Mouse (Mus musculus) right cerebral cortex, postnatal 10 days (tissue): ENCODE measurements around the gene Patj.
"Not testable (repeated sequence)": the region's sequence is repeated elsewhere in the genome, so short reads cannot be mapped to it uniquely, and the experiment has no call there.

ENCODE experiments used
- DNase-seq, 2 experiments: peaks; one replicate each; pipeline ENCODE4 v3.0.0; 2021; ENCODE audit warnings: low spot score in 2 of 2

Gene Patj

DNA sequence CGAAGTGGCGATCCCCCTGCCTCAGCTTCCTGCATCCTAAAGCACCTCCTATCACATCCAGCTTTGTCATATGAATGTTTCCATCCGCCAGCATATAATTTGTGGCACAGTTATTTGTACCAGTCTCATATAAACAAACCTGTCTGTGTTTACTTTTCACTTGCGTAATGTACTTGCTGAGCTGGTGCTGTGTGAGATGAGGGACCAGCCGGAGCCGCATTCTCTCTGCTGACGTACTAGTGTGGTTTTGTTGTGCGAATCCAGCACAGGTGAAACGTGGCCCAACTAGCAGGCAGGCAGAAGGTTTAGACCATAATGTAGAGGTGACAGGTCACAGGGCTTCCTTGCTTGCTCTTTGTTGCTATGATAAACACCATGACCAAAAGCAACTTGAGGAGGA, 171.9 kb downstream of the Patj start:
- no peak for DNase-seq

DNA sequence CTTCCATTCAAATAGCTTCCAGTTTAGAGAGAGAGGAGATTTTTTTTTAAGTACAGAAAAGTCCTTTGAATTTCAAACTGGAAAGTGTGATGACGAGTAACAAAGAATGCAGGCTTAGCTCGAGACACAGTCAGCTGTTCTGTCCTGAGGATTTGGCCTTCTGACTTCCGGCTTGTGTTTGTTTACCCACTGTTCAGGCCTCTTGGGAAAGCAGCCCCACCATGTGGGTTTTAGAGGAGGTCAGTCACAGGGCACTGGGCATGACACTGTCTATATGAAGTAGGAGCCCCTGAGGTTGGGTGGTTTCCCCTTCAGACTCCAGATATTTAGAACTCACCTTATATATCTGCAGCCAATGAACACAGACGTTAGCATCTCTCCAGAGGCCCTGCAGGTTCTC, 174.3 kb downstream of the Patj start:
- no peak for DNase-seq

DNA sequence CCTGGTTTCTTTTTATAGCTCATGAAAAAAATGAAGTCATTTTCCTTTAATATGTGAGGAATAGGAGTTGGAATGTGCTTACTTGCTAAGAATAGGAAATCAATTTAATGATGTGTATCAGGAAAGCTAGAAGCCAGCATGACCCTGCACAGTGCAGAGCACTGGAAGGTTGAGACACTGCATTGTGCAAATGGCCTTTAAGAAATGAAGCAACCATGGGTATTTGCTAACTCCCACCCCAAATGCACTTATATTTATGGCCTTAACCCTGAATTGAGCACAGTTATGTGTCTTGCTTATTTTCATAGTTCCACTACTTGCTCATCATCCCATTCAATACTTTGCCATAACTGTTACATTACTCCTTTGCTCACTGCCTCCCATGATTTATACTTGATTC, 181.7 kb downstream of the Patj start:
- no peak for DNase-seq

DNA sequence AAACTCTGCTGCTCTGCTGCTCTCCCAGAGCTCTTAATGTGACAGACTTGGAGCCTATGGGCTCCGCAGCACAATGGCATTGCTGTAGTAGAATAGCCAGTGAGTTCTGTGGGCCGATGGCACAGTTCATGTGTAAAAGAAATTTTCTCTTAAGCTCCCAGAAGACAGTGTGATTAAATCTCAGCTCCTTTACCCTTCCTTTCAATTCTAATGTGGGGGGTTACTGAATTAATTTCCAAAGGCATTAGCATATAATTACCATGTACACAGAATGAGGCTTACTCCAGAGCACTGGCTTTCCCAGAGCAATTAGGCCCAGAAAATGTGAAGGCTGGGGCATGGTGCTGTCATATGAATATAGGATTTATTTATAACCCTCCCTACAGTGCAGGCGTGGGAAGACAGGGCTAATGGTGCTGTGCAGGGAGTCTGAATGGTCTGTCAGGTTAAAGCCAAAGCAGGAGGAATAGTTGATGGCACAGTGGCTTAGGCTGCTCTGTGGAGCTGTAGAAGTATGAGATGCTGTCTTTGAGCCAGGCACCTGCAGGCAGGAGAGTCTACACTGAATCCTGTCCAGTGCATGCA, 182.5 kb downstream of the Patj start:
- DNase-seq: peak; percentile 27 to 44

DNA sequence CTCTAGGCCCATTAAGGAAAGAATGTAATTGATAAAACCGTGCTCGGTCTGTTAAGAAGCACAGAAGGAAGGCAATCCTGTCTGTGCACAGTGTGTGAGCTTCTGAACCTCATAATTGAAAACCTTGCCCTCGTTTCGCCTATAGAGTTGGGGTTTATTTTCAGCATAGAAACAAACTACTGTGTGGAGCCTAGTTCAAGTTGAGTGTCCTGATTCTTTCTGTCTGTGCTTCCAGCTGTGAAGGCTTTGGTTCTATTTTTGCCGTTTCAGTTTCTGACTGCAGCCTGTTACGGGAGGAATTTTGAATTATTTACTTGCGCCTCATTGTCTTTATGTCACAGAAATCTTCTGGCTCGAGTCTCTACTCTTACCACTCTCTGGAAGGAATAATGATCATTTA, 185.9 kb downstream of the Patj start:
- no peak for DNase-seq

DNA sequence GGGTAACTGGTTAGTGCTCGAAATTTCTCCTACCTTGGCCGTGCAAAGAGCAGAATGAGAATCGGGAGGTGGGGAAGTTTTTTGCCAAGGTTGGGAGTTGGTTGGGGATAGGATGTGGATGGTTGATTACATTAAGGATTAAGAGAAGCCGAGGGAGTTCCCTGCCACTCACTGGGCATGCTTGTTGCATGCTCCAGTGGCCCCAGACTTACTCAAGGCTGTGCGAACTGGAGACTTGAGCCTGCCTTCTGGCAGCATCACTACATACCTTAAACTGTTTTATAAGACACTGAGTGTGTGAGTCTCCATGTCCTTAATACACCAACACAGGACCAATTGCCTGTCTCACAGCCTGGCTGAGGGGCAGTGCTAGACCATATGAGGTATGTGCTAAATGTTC, 188.4 kb downstream of the Patj start:
- no peak for DNase-seq

DNA sequence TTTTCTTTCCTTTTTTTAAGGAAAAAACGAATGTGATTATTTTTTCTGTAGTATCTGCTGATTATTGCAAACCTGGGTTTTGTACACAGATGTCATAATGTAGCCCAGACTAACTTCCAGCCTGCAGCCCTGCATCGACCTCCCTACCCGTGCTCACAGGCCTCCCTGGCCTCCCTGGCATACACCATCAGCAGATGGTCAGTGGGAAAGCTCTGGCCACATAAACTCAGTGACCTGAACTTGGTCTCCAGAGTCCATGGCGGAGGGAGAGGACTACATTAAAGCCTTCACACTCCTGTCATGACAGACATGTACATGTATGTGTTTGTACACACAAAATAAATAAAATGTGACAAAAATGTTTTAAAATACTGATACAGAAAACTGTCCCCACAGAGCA, 190.7 kb downstream of the Patj start:
- no peak for DNase-seq

DNA sequence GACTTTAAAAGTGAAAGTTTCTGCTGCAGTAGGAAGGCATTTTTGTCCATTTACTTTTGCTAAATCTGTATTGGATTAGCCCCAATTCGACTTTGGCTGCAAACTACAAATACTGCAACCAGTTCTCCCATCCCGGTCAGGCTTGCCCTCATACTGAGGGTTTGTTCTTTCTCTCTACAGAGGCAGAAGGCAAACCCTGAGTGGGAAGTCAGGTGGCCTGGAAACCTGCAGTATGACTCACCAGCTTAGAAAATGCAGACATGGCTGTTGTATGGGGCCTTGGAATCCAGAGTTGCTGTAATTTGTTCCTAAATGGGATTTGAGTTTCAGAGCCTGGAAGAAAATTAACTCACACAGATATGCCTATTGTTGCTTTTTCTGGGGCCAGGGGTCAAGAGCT, 192.1 kb downstream of the Patj start:
- no peak for DNase-seq

DNA sequence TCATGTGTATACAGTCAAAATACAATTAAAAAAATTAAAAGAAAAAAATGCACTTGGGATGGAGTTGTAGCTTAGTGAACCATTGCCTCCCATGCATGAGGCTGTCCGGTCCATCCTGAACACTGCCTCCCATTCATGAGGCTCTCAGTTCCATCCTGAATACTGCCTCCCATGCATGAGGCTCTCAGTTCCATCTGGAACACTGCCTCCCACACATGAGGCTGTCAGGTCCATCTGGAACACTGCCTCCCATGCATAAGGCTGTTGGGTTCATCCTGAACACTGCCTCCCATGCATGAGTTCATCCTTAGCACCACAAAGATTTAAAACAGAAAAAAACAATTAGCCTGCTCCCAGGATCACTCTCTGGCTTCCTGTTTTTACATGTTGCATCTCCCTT, 198.4 kb downstream of the Patj start:
- DNase-seq: peak in 1 of 2 experiments; percentile 37

DNA sequence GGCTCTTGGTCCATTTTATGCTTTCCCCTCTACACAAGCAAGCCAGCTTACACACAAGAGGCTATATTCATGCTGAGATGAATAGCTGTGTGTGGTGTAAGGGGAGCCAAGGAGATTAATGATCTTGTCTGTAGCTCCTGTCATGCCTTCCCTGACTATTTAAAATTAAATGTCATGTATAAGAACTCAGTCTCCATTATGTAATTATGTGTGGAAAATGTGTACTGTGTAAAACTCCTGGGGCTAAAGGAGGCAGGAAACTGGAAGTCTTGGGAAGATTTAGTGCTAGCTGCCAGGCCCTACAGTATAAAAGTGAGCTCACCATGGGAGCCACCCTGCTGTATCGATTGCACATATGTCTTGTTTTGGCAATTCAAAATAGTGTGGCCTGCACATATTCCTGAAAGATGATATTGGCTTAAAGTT, 203.0 kb downstream of the Patj start:
- DNase-seq: no peak

DNA sequence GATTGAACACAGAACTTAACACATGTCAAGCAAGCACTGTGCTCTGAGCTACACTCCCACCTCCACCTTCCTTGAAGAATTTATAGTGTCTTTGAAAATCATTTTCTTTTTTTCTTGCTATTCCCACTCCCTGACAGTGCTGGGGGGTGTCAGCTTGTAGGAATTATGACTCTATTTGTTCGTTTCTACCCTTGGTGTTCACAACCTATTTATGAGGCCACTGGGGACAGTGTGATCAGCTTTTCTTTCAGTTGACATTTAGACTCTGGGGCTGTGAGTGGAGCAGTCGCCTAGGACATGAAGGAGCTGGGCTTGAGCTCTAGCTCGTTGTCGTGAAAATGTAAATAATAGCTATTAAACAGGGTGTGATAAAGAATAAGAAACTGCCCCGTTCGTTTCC, 203.8 kb downstream of the Patj start:
- DNase-seq: no peak

DNA sequence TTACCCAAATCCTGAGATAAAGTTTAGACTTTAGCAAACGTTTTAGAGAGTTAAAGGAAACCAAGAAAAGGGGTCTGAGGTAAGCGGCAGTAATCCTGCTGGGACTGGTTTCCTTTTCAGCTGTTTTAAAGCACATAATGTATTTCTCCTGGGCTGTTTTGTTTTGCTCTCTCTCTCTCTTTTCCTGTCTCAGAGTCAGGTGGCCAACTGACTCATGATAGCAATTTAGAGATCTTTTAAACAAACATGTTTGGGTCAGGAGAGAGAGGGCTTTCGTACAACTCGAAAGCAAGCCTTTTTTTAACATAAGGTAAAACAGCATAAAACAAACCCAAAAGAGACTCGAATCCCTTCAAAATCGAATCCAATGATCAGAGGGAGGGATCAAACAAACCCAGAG, 207.5 kb downstream of the Patj start:
- no peak for DNase-seq

DNA sequence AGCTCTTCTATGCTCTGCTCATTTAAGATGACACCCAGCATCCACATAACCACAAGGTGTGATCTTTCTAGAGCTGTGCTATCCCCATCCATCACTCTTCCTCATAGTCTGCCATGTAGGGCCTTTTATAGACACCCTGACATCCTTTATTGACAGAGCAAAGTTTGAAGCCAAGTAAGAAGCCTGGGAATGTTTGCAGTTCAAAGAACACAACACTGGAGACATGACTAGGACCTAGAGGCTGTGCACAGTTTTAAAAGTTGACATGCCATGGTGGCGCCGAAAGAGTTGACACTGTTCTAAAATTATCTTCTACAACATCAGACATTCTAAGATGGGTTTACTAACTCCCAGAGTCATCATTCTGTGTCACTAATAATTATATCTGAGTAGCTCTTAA, 214.9 kb downstream of the Patj start:
- no peak for DNase-seq

DNA sequence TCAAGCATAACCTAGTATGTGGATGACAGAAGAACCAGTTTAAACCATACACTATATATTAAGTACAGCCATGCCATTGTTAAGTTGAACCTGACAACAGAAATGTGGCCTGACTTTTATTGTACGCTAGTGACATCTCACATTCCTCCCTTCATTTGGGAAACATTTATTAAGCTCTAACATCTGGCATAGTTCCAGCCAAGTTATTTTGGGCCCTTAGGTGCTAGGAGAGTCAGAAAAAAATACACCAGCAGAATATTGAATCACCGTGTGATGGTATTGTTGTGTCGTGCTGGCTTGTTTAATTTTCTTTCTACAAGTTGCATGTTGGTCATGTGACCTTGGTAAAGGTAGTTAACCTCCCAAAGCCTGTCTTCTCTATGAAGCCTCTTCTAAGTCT, 218.8 kb downstream of the Patj start:
- DNase-seq: no peak

DNA sequence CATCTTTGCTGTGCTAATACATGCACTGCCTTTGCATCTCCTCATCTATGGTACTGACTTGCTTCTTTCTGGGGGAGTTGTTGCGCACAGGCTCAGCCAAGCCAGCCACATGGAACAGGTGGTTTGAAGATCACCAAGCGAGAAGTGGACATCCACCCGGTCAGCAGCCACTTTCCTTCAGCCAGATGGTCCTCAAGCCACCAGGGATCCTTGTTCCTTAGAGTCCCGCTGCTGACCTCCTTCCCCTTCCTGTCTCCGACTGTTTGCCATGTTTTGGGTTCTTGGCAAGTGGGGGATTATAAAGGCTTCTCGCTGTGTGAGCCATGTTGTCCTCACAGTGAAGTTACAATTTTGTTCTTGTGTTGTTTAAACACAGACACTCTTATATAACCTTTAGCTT, 223.6 kb downstream of the Patj start:
- DNase-seq: no peak

DNA sequence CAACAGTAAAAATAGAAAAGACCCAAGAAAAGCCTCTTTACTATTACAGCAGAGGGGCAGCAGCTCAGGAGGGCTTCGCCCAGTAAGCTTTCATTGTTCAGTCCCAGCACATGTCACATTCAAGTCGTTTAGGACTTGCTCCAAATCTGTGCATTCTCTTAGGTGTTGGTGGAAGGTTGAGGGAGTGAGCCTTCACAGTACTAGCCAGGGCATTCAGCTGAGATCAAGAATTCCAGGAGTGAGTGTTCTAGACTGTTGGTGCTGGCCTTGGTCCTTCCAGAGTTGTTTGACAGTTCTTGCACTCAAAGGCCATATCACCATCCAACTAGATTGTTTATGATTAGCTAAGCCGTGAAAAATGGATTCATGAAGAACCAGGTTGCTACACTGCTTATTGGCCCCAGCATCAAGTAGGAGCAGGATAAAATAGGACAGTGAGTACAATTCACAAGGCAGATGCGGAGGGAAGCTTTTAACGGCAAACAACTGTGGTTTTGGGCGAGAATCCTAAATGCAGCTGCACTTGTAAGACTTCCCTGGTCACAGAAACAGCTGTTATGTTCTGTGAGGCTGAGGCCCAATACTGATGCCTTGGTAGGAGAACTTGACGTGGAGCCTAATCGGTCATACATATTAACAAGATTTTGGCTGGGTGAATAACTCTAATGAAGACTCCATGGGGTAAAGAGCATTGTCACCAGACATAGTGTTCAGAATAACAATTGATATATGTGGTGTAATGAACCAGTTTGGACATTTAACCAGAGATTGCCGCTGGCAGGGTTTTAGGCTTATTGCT, 225.6 kb downstream of the Patj start:
- DNase-seq: no peak

DNA sequence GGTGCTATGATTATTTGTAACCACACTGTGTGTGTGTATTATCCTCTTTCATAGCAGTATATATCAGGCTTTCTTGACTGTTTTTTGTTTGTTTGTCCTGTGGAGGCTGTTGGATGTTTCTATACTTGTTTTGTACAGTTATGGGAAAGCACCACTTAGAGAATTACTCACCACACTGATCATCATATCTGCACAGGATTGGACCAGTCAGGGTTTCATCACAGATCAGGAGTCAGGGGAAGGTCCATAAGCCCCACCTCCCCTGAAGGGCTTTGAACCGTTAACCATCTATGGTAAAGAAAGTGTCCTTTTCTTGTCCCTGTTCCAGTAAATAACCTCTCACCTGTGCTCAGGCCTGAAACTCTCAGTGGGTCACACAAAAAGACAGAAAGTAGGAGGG, 226.6 kb downstream of the Patj start:
- DNase-seq: no peak

DNA sequence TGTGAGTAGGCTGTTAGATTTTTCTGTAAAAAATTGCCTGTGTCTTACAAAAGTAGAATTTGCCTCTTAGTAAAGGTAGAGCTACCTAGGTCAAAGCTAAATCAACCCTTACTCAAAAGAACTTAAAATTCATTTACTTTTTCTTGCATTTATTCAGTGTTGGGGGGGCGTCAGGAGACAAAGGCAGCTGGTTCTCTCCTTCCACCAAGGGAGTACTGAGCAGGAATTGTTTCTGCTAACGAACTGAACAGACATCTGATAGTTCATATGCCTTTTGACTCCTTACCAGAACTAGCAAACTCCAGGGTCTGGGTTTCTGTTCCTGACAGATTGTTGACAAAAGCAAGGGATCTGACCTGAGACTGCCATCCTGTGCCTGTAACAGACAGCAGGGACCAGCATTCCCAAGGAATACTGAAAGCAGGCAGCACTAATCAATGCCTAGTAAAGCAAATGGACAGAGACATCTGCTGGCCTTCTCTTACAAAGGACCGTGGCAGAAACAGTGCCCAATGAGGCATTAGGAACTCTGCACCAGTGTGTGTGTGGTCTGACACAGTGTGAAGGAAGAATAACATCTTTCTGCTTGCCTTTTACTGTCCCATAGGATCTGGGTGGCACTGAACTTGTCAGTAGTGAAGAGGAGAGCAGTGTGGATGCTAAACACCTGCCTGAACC, 227.6 kb downstream of the Patj start:
- DNase-seq: no peak

DNA sequence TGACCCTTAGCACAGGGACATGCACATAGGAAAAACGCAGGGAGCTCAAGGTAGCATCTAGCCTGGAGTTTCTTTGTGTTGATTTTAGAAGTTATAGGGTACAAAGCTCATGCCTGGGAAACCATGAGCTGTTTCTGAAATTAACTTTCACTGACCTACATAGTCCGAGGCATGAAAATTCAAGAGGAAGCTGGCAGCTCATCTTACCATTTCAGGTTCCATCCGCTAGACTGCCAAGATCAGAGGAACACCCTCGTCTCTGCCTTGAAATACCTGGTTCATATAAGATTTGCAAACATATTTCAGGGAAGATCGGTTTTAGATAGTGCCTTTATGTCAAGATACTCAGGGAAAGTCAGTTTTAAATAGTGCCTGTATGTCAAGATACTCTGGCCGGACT, 232.7 kb downstream of the Patj start:
- no peak for DNase-seq

DNA sequence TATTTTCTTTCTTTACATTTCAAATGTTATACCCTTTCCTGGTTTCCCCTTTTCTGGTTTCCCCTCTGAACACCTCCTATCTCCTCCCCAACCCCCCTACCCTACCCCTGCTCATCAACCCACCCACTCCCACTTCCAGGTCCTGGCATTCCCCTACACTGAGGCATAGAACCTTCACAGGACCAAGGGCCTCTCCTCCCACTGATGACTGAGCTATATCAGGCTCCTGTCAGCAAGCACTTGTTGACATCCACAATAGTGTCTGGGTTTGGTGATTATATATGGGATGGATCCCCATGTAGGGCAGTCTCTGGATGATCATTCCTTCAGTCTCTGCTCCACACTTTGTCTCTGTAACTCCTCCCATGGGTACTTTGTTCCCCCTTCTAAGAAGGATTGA, 233.6 kb downstream of the Patj start:
- not testable (repeated sequence) for DNase-seq

DNA sequence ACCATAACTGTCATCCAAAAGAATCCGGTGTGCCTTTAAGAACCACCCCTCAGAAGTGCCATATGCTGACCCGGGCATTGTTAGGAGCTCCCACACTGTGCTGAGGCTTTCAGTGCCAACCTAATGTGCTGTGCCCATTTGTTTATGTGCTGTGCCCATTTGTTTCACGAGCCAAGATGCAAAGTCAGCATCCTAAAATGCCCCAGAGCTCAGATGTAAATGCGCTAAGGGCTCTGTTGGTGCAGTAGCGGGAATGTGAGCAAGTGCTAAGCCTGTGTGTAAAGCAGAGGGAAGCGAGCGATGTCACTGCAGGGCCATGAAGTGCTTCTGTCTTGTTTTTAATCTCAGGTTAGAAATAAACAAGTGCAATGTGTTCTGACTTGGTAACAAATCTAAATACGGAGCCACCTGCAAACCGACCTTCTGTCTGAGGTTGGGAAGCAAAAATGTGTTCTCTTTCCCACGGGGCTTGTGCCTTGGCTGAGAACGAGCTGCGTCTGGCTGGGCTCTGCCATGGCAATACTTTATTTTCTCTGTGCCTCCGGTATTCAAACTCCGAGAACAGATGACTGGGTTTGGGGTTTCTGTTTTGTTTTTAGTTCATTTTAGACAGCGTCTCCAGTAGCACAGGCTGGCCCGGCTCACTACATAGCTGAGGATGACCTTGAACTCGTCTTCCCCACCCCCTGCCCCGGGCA, 239.7 kb downstream of the Patj start:
- DNase-seq: no peak

DNA sequence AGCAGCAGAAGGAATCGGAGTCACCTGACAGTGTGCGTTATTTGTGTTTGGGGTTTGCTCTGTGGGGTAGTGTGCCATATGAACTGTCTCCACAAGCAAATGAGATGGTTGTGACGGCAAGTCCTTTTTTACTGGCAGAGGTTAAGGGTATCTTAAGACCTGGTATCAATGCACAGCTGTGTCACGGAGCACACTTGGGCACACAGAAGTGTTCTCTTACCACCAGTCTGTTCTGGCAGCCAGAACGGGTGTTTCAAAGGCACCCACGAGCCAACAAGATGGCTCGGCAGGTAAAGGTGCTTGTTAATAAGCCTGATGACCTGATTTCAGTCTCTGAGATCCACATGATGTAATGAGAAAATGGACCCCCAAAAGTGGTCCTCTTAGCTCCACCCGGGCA, 243.1 kb downstream of the Patj start:
- DNase-seq: no peak

DNA sequence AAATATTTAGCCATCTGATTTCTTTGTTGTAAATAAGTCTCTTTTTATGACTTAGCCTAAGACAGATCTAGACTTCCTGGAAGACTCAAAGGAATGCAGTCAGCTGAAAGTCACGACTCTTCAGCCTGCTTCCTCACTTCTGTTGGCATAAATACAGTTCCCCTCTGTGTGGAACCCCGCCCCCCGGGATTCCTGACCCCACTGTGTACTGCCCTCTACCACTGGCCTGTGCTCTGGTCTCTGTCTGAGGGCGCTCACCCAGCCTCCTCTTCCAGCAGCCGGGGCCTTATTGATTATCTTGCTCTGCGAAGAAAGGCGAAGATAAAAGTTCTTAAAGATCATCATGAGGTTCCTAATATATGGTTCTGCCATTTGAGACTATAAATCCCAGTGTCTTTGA, 258.1 kb downstream of the Patj start:
- DNase-seq: no peak
